12 mouse cellular contexts compared by ENCODE assay signal in the genomic region with DNA sequence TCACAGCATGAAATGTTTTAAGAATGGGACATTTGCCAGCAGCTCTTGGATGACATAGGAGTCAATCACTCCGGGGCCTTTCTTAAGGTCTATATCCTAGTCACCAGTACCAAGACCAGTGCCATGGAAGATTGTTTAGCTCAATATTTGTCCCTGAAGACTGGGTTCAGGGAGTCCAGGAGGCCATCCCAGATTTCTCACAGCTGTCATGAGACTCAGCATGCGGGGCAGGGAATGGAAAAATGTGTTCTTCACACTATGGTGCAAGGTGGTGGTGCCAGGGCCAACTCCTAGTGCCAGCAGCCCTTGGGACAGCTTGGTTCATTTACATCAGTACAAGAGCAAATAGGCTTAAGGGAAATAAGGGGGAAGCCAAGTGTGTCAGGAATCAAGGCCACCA.
"Had no signal": no experiment of that assay in that cellular context is flagged by ENCODE, and none has a peak within 500 bp of the region (broad histone marks: within the 10 kb centered on the region; RNA-seq: fewer than 3 reads in every experiment).

No protein-coding gene starts in this region.

- H3K4me1 ChIP-seq: midbrain, embryonic 12.5 days; stomach, embryonic 15.5 days had no signal

- ATAC-seq: midbrain, embryonic 16.5 days had no signal

- H3K9me3 ChIP-seq: limb, embryonic 13.5 days; midbrain, embryonic 12.5 days; stomach, embryonic 15.5 days had no signal

- DNase-seq: kidney, postnatal 36 days; layer of hippocampus, adult 9-11 months; layer of hippocampus, postnatal 36 days; lung, adult 18-20 months; right cerebral cortex, postnatal 14 days; thymus, adult 2 months; thymus, postnatal 25 days had no signal

- H3K9ac ChIP-seq: limb, embryonic 13.5 days; liver, embryonic 14.5 days; midbrain, embryonic 12.5 days; stomach, embryonic 15.5 days had no signal

- H3K27ac ChIP-seq: limb, embryonic 13.5 days; liver, embryonic 14.5 days; midbrain, embryonic 12.5 days; stomach, embryonic 15.5 days had no signal

- H3K4me3 ChIP-seq: limb, embryonic 13.5 days; midbrain, embryonic 12.5 days; stomach, embryonic 15.5 days had no signal

- H3K4me2 ChIP-seq: limb, embryonic 13.5 days; midbrain, embryonic 12.5 days; stomach, embryonic 15.5 days had no signal

- H3K36me3 ChIP-seq: limb, embryonic 13.5 days; midbrain, embryonic 12.5 days; stomach, embryonic 15.5 days had no signal
